ENCODE assay signal across 26 mouse cellular contexts in the genomic region with DNA sequence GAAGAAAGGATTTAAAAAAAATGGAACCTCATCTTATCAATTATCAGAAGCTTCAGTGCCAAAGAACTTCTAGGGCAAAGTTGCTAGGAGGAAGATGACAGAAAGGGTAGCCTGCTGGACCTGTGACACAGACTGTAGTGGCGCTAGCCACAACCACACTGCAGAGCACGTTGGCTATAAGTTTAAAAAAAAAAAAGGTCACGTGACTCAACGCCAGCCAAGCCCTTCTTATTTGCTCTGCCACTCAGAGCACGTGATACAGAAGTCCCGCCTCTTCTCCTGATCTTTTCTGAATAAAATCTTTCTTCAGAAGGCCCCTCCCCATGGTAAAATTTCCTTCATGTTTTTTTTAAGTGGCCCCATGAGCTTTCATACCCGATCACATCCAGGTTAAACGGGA. TPM values are rescaled to one million over a fixed set of nuclear protein-coding genes. Genes with fewer than 3 reads are reported as not detected.
A peak's percentile ranks its signal among the peaks of the same experiment; 100 is the strongest.
DNase-seq lines count a peak whose midpoint lies in the region; ATAC-seq and TF ChIP-seq lines count a peak whose summit lies in the region.
"Had no signal": no experiment of that assay in that cellular context is flagged by ENCODE, and none has a peak within 500 bp of the region (broad histone marks: within the 10 kb centered on the region; RNA-seq: fewer than 3 reads in every experiment).

No protein-coding gene starts in this region.

- H3K27me3 ChIP-seq in C2C12 (ENCODE audit: control insufficient read depth, insufficient read depth, insufficient read length): no peaks in the 10 kb centered on the region
- no peaks in the 10 kb centered on the region for H3K27me3 ChIP-seq in MEL (ENCODE audit: control insufficient read depth in 1 of 2, insufficient read depth in 2 of 2, low read length in 2 of 2)
- no peaks in the 10 kb centered on the region for H3K27me3 ChIP-seq in midbrain, embryonic 10.5 days (ENCODE audit: low read depth, poor library complexity, severe bottlenecking)
- H3K27me3 ChIP-seq: embryonic facial prominence, embryonic 13.5 days; embryonic facial prominence, embryonic 15.5 days; forebrain, embryonic 12.5 days had no signal

- TF ChIP-seq RAD21 in MEL (IDR thresholded peaks at IDR 0.05; ENCODE audit: low read depth, low read length): no peak

- H3ac ChIP-seq in C2C12 (ENCODE audit: control insufficient read depth, insufficient read length, low read depth): no peak overlapping the region

- H3K4me3 ChIP-seq in C2C12 (ENCODE audit: insufficient read depth, poor library complexity, severe bottlenecking): no peak overlapping the region
- H3K4me3 ChIP-seq in MEL (ENCODE audit: control insufficient read depth in 1 of 2, insufficient read depth in 1 of 2, low read depth in 2 of 2, low read length in 2 of 2): no peak overlapping the region
- H3K4me3 ChIP-seq in midbrain, embryonic 10.5 days: no peak overlapping the region
- H3K4me3 ChIP-seq: embryonic facial prominence, embryonic 13.5 days; embryonic facial prominence, embryonic 15.5 days; erythroblast, embryonic 14.5 days; forebrain, embryonic 10.5 days; forebrain, embryonic 12.5 days had no signal

- H3K27ac ChIP-seq in MEL (ENCODE audit: control insufficient read depth, low read depth, low read length): no peak overlapping the region
- H3K27ac ChIP-seq in midbrain, embryonic 10.5 days (replicated peaks): no peak overlapping the region
- H3K27ac ChIP-seq: embryonic facial prominence, embryonic 13.5 days; embryonic facial prominence, embryonic 15.5 days; forebrain, embryonic 10.5 days; forebrain, embryonic 12.5 days had no signal

- H3K36me3 ChIP-seq in C2C12 (ENCODE audit: control insufficient read depth, insufficient read depth) (no peaks in the 10 kb centered on the region), MEL (ENCODE audit: control insufficient read depth in 1 of 2, insufficient read depth in 2 of 2, low read length in 2 of 2) (peaks cover 0 to 12% of the 10 kb centered on the region in 2 experiments; a peak in 2 of 4 replicates)
- no peaks in the 10 kb centered on the region for H3K36me3 ChIP-seq in midbrain, embryonic 10.5 days
- H3K36me3 ChIP-seq: embryonic facial prominence, embryonic 13.5 days; embryonic facial prominence, embryonic 15.5 days; forebrain, embryonic 10.5 days; forebrain, embryonic 12.5 days; G1E had no signal

- H3K9me3 ChIP-seq in MEL (replicated peaks; ENCODE audit: insufficient read depth, low read length): no peaks in the 10 kb centered on the region
- H3K9me3 ChIP-seq in midbrain, embryonic 10.5 days (replicated peaks): no peaks in the 10 kb centered on the region
- H3K9me3 ChIP-seq: embryonic facial prominence, embryonic 13.5 days; embryonic facial prominence, embryonic 15.5 days; forebrain, embryonic 10.5 days; forebrain, embryonic 12.5 days; G1E had no signal

- DNase-seq in 416B (ENCODE audit: low read depth): peak; percentile 65
- DNase-seq in MEL (ENCODE audit: low read depth, low spot score): peak; percentile 51
- no peak for DNase-seq in left cerebral cortex, postnatal 14 days (ENCODE audit: low spot score in 2 of 2)
- no peak for DNase-seq in cerebellum, adult 11-12 months
- no peak for DNase-seq in midbrain, embryonic 10.5 days (ENCODE audit: low spot score)
- DNase-seq: adrenal gland, adult 8-10 months; adrenal gland, postnatal 14 days; adrenal gland, postnatal 36 days; B cell, adult 2 months; cerebellum, adult 18-20 months; cerebellum, adult 8-10 months; cerebellum, adult 9-11 months; cerebellum, postnatal 14 days; cerebellum, postnatal 36 days; embryo, embryonic 11 days had no signal

- peaks cover 14 to 22% of the 10 kb centered on the region in 2 experiments for H3K4me1 ChIP-seq in MEL (ENCODE audit: control insufficient read depth in 1 of 2, insufficient read depth in 2 of 2, low read length in 2 of 2)
- H3K4me1 ChIP-seq in midbrain, embryonic 10.5 days: peaks cover 19% of the 10 kb centered on the region
- H3K4me1 ChIP-seq: embryonic facial prominence, embryonic 13.5 days; embryonic facial prominence, embryonic 15.5 days; forebrain, embryonic 12.5 days had no signal

- no peak for TF ChIP-seq CTCF in C2C12 (IDR thresholded peaks at IDR 0.05; ENCODE audit: control insufficient read depth, insufficient read depth, insufficient read length)
- TF ChIP-seq CTCF in MEL (IDR thresholded peaks at IDR 0.05 in 2 of 3, conservative IDR thresholded peaks at IDR 0.05 in 1 of 3; ENCODE audit: control insufficient read depth in 1 of 3, insufficient read depth in 1 of 3, low read depth in 2 of 3, low read length in 3 of 3, poor library complexity in 1 of 3, severe bottlenecking in 1 of 3): no peak

- ATAC-seq in megakaryocyte progenitor cell, adult 5-6 weeks (replicated peaks; ENCODE audit: poor library complexity): 0 out of 2 replicates have a peak, but pooled peaks have one; percentile 16
- ATAC-seq: activated CD4-positive, CD25-positive, alpha-beta regulatory T cell, adult 4 months; forebrain, embryonic 14.5 days; forebrain, embryonic 16.5 days had no signal

- H3K79me2 ChIP-seq in C2C12 (ENCODE audit: control insufficient read depth, insufficient read depth): no peaks in the 10 kb centered on the region
- no peaks in the 10 kb centered on the region for H3K79me2 ChIP-seq in MEL (ENCODE audit: control insufficient read depth, insufficient read depth, low read length, poor library complexity)

- TF ChIP-seq POLR2A in MEL (IDR thresholded peaks at IDR 0.05; ENCODE audit: control insufficient read depth in 1 of 2, insufficient read depth in 1 of 2, low read depth in 1 of 2, low read length in 2 of 2, poor library complexity in 1 of 2): no peak

- H3K9ac ChIP-seq in MEL (ENCODE audit: control insufficient read depth, low read depth, low read length, poor library complexity, severe bottlenecking): 0 out of 2 replicates have a peak overlapping the region, but pooled peaks have one; percentile 3
- H3K9ac ChIP-seq: embryonic facial prominence, embryonic 13.5 days; embryonic facial prominence, embryonic 15.5 days; forebrain, embryonic 12.5 days had no signal

- no peak for TF ChIP-seq EP300 in MEL (IDR thresholded peaks at IDR 0.05; ENCODE audit: low read depth in 1 of 2, low read length in 2 of 2)

- WGBS in midbrain, embryonic 10.5 days: 78% methylated on average over 8 of the region's 8 CpGs

- H3K79me3 ChIP-seq in C2C12 (ENCODE audit: low read depth): no peaks in the 10 kb centered on the region

- intact Hi-C loops in left cerebral cortex, postnatal 14 days (cut with DNase I): no loop called here

TF ChIP-seq in C2C12, 6 proteins besides CTCF, POLR2A, EP300 and RAD21:
- TF ChIP-seq USF1 (IDR thresholded peaks at IDR 0.05; ENCODE audit: low read depth) (peak; percentile 64), MYOG (IDR thresholded peaks at IDR 0.05; ENCODE audit: control insufficient read depth, extremely low read depth, insufficient read length) (no peak)

TF ChIP-seq in MEL, 35 proteins besides CTCF, POLR2A, EP300 and RAD21 (continues in another document):
- TF ChIP-seq UBTF (IDR thresholded peaks at IDR 0.05; ENCODE audit: borderline replicate concordance, insufficient read depth, low read depth, low read length) (no peak), SIN3A (IDR thresholded peaks at IDR 0.05; ENCODE audit: low read length) (no peak), ZNF384 (IDR thresholded peaks at IDR 0.05; ENCODE audit: low read depth, low read length) (peak; percentile 84), MYC (IDR thresholded peaks at IDR 0.05; ENCODE audit: low read depth, low read length) (0 out of 2 replicates have a peak, but pooled peaks have one; percentile 44), E2F4 (IDR thresholded peaks at IDR 0.05; ENCODE audit: borderline replicate concordance, low read depth, low read length) (no peak), MAX (IDR thresholded peaks at IDR 0.05; ENCODE audit: low read length) (peak; percentile 86), USF2 (IDR thresholded peaks at IDR 0.05; ENCODE audit: borderline replicate concordance in 1 of 2, insufficient read depth in 1 of 2, low read depth in 1 of 2, low read length in 2 of 2) (peak; percentile 69 to 82), TBP (IDR thresholded peaks at IDR 0.05; ENCODE audit: low read depth, low read length) (no peak; the same call in 1 of the 2 replicates), GABPA (IDR thresholded peaks at IDR 0.05; ENCODE audit: low read depth, low read length) (no peak), KAT2A (conservative IDR thresholded peaks at IDR 0.05; ENCODE audit: low read depth, low read length) (no peak), HCFC1 (IDR thresholded peaks at IDR 0.05; ENCODE audit: low read depth, low read length) (no peak), MEF2A (IDR thresholded peaks at IDR 0.05; ENCODE audit: extremely low read depth, insufficient replicate concordance, low read depth, low read length, poor library complexity, severe bottlenecking) (no peak), TCF12 (IDR thresholded peaks at IDR 0.05; ENCODE audit: low read depth, low read length) (no peak), POLR2AphosphoS5 (IDR thresholded peaks at IDR 0.05; ENCODE audit: borderline replicate concordance, low read depth, low read length) (no peak), MAZ (IDR thresholded peaks at IDR 0.05; ENCODE audit: low read depth, low read length) (no peak), ZKSCAN1 (IDR thresholded peaks at IDR 0.05; ENCODE audit: low read depth, low read length) (no peak), CHD2 (IDR thresholded peaks at IDR 0.05; ENCODE audit: low read length) (no peak), MAFK (IDR thresholded peaks at IDR 0.05; ENCODE audit: borderline replicate concordance, low read depth, low read length) (no peak), JUND (IDR thresholded peaks at IDR 0.05; ENCODE audit: low read depth, low read length) (no peak)

RNA-seq across cellular contexts. Expression of a gene that starts 8.5 kb away (rescaled TPM):
- polyA plus RNA-seq in C2C12 (2012; fragmentation: generic; extraction: Trizol) (1.6 TPM), MEL (2012; ENCODE audit: insufficient read depth in 1 of 2, insufficient read length in 2 of 2, low read depth in 1 of 2, low replicate concordance in 2 of 2, missing spikeins in 1 of 2) (100 to 1,000 TPM in 1 of 2 experiments, 10 to 100 TPM in 1; 40.8 to 254 TPM)
- 25.3 and 29.3 TPM in 2 replicates for total RNA-seq in MEL (2012; rRNA removed)
- 6.1 and 8.3 TPM in 2 replicates for total RNA-seq in megakaryocyte progenitor cell, adult 5-6 weeks (2015)
- total RNA-seq in megakaryocyte progenitor cell, adult 5-6 weeks (2017): 8.5 and 11.6 TPM in 2 replicates
- 1 to 10 TPM; 6.3 to 6.8 TPM for total RNA-seq in left cerebral cortex, postnatal 14 days (2021)
- 0.63 and 1.0 TPM in 2 replicates for polyA plus RNA-seq in midbrain, embryonic 10.5 days (2016; fragmentation: Nextera tagmentation; extraction: Ambion mirVana)
- polyA plus RNA-seq: erythroblast, embryonic 14.5 days had no signal

RNA-seq across cellular contexts. Expression of a gene that starts 20.9 kb away (rescaled TPM):
- polyA plus RNA-seq in C2C12 (2012; fragmentation: generic; extraction: Trizol) (3.5 TPM), MEL (2012; ENCODE audit: insufficient read depth in 1 of 2, insufficient read length in 2 of 2, low read depth in 1 of 2, low replicate concordance in 2 of 2, missing spikeins in 1 of 2) (1 to 10 TPM in 1 of 2 experiments, not detected in 1; 1.9 TPM)
- total RNA-seq in MEL (2012; rRNA removed): 1.5 TPM in 2 replicates
- 2.7 and 4.5 TPM in 2 replicates for total RNA-seq in megakaryocyte progenitor cell, adult 5-6 weeks (2015)
- 1.8 and 6.0 TPM in 2 replicates for total RNA-seq in megakaryocyte progenitor cell, adult 5-6 weeks (2017)
- 10 to 100 TPM; 35.5 to 36.5 TPM for total RNA-seq in left cerebral cortex, postnatal 14 days (2021)
- polyA plus RNA-seq in midbrain, embryonic 10.5 days (2016; fragmentation: Nextera tagmentation; extraction: Ambion mirVana): 51.4 and 54.1 TPM in 2 replicates
- polyA plus RNA-seq: erythroblast, embryonic 14.5 days had no signal

Comparison
In these comparisons a context has a peak if more than half of its experiments do, and no peak if none do; other contexts are left out.
1. DNase-seq: peak in 416B (single experiment) and MEL (single experiment); none in left cerebral cortex, postnatal 14 days (0 of 2), cerebellum, adult 11-12 months (single experiment) and midbrain, embryonic 10.5 days (single experiment).
2. RNA of a gene that starts 20.9 kb away (total RNA-seq): 35.5 to 36.5 TPM in left cerebral cortex, postnatal 14 days; 1.8 to 6.0 TPM in megakaryocyte progenitor cell, adult 5-6 weeks and 1.5 TPM in MEL; every median in the first group is over 4 times any median in the second.